40 mouse cellular contexts compared by ENCODE assay signal in the genomic region with DNA sequence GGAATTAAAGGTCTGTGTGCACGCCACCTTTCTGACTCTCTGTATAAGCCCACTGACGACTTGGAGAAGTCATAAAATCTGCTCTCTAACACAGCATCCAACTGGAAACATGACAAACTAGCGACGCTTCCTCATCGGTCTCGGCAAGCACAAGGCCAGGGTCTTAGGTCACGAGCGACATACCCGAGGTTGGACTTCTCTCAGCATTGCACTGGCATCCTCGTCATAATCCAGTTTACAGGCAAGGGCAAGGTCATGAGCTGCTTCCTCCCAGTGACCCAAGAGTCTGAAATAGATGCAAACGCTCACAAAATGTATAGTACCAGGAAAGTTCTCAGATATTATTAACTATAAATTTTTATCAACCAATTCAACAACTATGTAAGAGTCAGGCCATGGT. TPM values are rescaled to one million over a fixed set of nuclear protein-coding genes. Genes with fewer than 3 reads are reported as not detected.
"Had no signal": no experiment of that assay in that cellular context is flagged by ENCODE, and none has a peak within 500 bp of the region (broad histone marks: within the 10 kb centered on the region; RNA-seq: fewer than 3 reads in every experiment).

No protein-coding gene starts in this region.

- H3K4me1 ChIP-seq: limb, embryonic 10.5 days; limb, embryonic 12.5 days; limb, embryonic 13.5 days; limb, embryonic 15.5 days; liver, embryonic 12.5 days; liver, embryonic 13.5 days; liver, embryonic 15.5 days; lung, embryonic 15.5 days; megakaryocyte, embryonic 14.5 days; midbrain, embryonic 10.5 days; midbrain, embryonic 12.5 days; midbrain, embryonic 13.5 days; midbrain, embryonic 15.5 days; neural tube, embryonic 12.5 days; neural tube, embryonic 13.5 days had no signal

- DNase-seq: left cerebral cortex, postnatal 4 days; liver; liver, embryonic 13.5 days; liver, postnatal 0 days; lung, adult 18-20 months; lung, adult 2 months; lung, embryonic 14.5 days; lung, postnatal 10 days; lung, postnatal 14 days; lung, postnatal 36 days; lung, postnatal 4 days; midbrain, embryonic 14.5 days had no signal

- H3K27ac ChIP-seq: limb, embryonic 10.5 days; limb, embryonic 12.5 days; limb, embryonic 13.5 days; limb, embryonic 15.5 days; liver, embryonic 12.5 days; liver, embryonic 13.5 days; liver, embryonic 14.5 days; liver, embryonic 15.5 days; lung, embryonic 15.5 days; macrophage; midbrain, embryonic 10.5 days; midbrain, embryonic 12.5 days; midbrain, embryonic 13.5 days; midbrain, embryonic 15.5 days; neural tube, embryonic 12.5 days; neural tube, embryonic 13.5 days had no signal

- H3K9me3 ChIP-seq: limb, embryonic 10.5 days; limb, embryonic 12.5 days; limb, embryonic 13.5 days; limb, embryonic 15.5 days; liver, embryonic 12.5 days; liver, embryonic 13.5 days; liver, embryonic 15.5 days; lung, embryonic 15.5 days; megakaryocyte, embryonic 14.5 days; midbrain, embryonic 10.5 days; midbrain, embryonic 12.5 days; midbrain, embryonic 13.5 days; midbrain, embryonic 15.5 days; neural tube, embryonic 12.5 days; neural tube, embryonic 13.5 days had no signal

- H3K9ac ChIP-seq: limb, embryonic 12.5 days; limb, embryonic 13.5 days; limb, embryonic 15.5 days; liver, embryonic 12.5 days; liver, embryonic 13.5 days; liver, embryonic 14.5 days; liver, embryonic 15.5 days; liver, postnatal 0 days; lung, embryonic 14.5 days; lung, embryonic 15.5 days; midbrain, embryonic 12.5 days; midbrain, embryonic 13.5 days; midbrain, embryonic 15.5 days; neural tube, embryonic 12.5 days; neural tube, embryonic 13.5 days had no signal

- H3K27me3 ChIP-seq: limb, embryonic 12.5 days; limb, embryonic 13.5 days; limb, embryonic 15.5 days; liver, embryonic 12.5 days; liver, embryonic 13.5 days; liver, embryonic 15.5 days; lung, embryonic 15.5 days; megakaryocyte, embryonic 14.5 days; midbrain, embryonic 12.5 days; midbrain, embryonic 13.5 days; midbrain, embryonic 15.5 days; neural tube, embryonic 12.5 days; neural tube, embryonic 13.5 days had no signal

- H3K4me2 ChIP-seq: limb, embryonic 12.5 days; limb, embryonic 13.5 days; limb, embryonic 15.5 days; liver, embryonic 11.5 days; liver, embryonic 12.5 days; liver, embryonic 13.5 days; liver, embryonic 15.5 days; lung, embryonic 14.5 days; lung, embryonic 15.5 days; midbrain, embryonic 11.5 days; midbrain, embryonic 12.5 days; midbrain, embryonic 13.5 days; midbrain, embryonic 15.5 days; neural tube, embryonic 12.5 days; neural tube, embryonic 13.5 days had no signal

- ATAC-seq: liver, embryonic 12.5 days; liver, postnatal 0 days; lung, postnatal 0 days; midbrain, embryonic 13.5 days; midbrain, embryonic 15.5 days; midbrain, embryonic 16.5 days had no signal

- H3K4me3 ChIP-seq: limb, embryonic 10.5 days; limb, embryonic 12.5 days; limb, embryonic 13.5 days; limb, embryonic 15.5 days; liver, embryonic 12.5 days; liver, embryonic 13.5 days; liver, embryonic 15.5 days; lung, embryonic 15.5 days; megakaryocyte, embryonic 14.5 days; midbrain, embryonic 10.5 days; midbrain, embryonic 12.5 days; midbrain, embryonic 13.5 days; midbrain, embryonic 15.5 days; myocyte; neural tube, embryonic 12.5 days; neural tube, embryonic 13.5 days had no signal

RNA-seq across cellular contexts. Expression of gene Dnajb7, which starts 33.5 kb away (rescaled TPM):
- total RNA-seq: left cerebral cortex, postnatal 14 days; left cerebral cortex, postnatal 25 days; left cerebral cortex, postnatal 36 days; megakaryocyte progenitor cell, adult 5-6 weeks; megakaryocyte-erythroid progenitor cell, adult 5-6 weeks; midbrain, postnatal 0 days had no signal
- polyA plus RNA-seq: liver, adult 2 months; lung, adult 2 months had no signal
